Mouse (Mus musculus): ENCODE results near the gene Amn1. TPM values are rescaled to one million over a fixed set of nuclear protein-coding genes. Genes with fewer than 3 reads are reported as not detected.
"Not testable (repeated sequence)": the region's sequence is repeated elsewhere in the genome, so short reads cannot be mapped to it uniquely, and the experiment has no call there.

Gene Amn1
- polyA plus RNA-seq, 1 experiment from 2014 or later, result 126 TPM

- no peak overlapping the region for H3K27ac ChIP-seq
- H3K36me3 ChIP-seq, result peaks cover 41% of the 10 kb centered on the region
- H3K4me1 ChIP-seq (replicated peaks), result peaks cover 24% of the 10 kb centered on the region
- no peak overlapping the region for H3K4me3 ChIP-seq (replicated peaks)
- no peak overlapping the region for H3K4me2 ChIP-seq (replicated peaks)
- H3K9me3 ChIP-seq, result peaks cover under 1% of the 10 kb centered on the region; the same call in 1 of the 2 replicates
- H3K27me3 ChIP-seq, result no peaks in the 10 kb centered on the region
- no peak for ATAC-seq
- 94% methylated on average over 1 of the region's 1 CpGs for WGBS
- no peak overlapping the region for H3K9ac ChIP-seq (replicated peaks)
Measured at GRCm38 (mm10) chr6:149184007-149184406, 4.5 kb downstream of the Amn1 start.

DNA sequence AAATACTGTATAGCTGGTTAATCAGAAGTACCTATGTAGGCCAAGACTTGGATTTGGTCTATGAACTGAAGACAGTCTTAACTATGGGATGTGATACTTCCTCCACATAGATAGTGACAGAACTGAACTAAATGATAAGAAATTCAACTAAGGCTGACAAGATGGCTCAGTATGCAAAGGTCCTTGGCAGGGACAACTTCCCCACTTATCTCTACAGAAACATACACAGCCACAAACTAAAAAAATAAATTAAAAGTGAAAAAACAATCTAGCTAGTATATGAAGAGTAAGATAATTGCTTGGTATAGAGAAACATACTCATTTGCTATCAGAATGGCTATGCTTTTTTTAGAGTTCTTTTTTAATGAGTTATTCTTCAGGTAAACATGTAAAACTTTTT lies 9.4 kb downstream of the Amn1 start:
- Histone ChIP-seq H3K4me1 (replicated peaks) (no peaks in the 10 kb centered on the region), H3K36me3 (peaks cover 89% of the 10 kb centered on the region), H3K4me3 (replicated peaks) (no peak overlapping the region), H3K4me2 (replicated peaks) (no peak overlapping the region), H3K27me3 (no peaks in the 10 kb centered on the region), H3K9me3 (peaks cover 8% of the 10 kb centered on the region), H3K9ac (replicated peaks) (no peak overlapping the region), H3K27ac (no peak overlapping the region)
- ATAC-seq, result no peak

DNA sequence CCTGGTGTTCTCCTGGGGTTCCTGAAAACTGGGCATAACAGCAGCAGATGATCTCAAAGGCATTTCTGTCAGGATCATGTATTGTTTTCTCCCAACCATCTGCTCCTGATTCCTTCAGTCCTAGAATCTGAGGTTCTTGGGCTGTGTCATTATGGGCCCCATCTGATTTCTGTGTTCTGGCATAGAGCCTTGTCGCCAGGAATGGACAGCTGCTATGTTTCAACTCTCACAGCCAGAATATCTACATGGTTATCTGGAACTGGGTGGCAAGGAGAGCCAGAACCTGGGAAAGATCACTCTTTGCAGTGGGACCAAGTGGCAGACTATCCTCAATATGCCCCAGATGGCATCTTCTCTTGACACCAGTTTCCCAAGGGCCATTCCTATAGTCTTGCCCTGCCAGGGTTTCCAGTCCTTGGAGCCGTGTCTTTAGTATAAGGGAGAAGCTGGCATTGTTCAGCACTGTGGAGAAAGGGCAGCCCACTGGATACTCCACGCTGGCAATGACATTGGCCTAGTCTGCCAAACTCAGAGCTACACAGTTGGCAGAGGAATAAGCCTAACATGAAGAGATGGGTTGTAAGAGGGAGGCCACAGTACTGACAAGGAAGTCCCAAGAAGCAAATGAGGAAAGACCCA lies 13.5 kb downstream of the Amn1 start:
- no peak overlapping the region for H3K4me2 ChIP-seq (replicated peaks)
- peaks cover 8% of the 10 kb centered on the region for H3K9me3 ChIP-seq
- H3K27me3 ChIP-seq, result no peaks in the 10 kb centered on the region
- H3K27ac ChIP-seq, result no peak overlapping the region
- H3K4me1 ChIP-seq (replicated peaks), result no peaks in the 10 kb centered on the region
- H3K36me3 ChIP-seq, result peaks cover 68% of the 10 kb centered on the region
- H3K9ac ChIP-seq (replicated peaks), result no peak overlapping the region
- 94% methylated on average over 3 of the region's 3 CpGs for WGBS
- no peak overlapping the region for H3K4me3 ChIP-seq (replicated peaks)
- ATAC-seq, result no peak

DNA sequence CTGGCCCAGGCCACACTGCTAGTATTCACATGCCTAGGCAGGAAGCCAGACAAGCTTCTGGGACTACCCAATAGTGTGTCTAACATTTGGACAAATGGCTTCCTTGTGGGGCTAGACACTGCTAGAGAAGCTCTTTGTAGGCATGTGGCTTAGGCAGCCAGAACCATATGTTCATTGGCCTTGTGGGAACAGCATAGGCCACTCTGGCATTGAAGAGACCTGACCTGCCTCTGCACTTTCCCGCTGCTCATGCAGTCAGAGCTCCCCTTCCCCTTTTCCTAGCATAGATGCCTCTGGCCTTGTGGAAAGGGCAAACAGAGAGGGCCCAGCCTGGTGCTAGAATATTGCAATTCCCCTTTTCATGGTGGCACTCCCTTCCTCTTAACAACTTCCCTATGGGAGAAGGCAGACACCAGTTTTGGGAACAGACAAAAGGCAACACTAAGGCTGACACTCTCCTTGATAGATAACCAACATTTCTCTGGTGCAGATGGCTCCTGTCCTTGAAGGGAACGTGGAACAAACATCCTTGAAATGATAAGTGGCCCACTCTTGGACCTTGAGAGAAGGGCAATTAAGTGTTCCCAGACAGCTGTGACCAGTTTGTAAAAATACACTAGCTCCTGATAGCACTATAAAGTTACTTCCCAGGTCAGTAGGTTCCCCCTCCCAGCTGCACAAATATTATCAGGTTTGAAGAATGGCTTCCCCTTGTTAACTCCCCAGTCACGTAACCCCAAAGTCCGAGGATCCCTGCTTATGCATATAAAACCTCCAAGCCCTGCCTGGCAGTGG lies 14.5 kb downstream of the Amn1 start:
- Histone ChIP-seq H3K4me3 (replicated peaks) (no peak overlapping the region), H3K27ac (no peak overlapping the region), H3K9me3 (peaks cover 8% of the 10 kb centered on the region), H3K4me1 (replicated peaks) (no peaks in the 10 kb centered on the region), H3K27me3 (no peaks in the 10 kb centered on the region), H3K9ac (replicated peaks) (no peak overlapping the region), H3K36me3 (peaks cover 65% of the 10 kb centered on the region), H3K4me2 (replicated peaks) (no peak overlapping the region)
- no peak for ATAC-seq
- 83% methylated on average over 4 of the region's 4 CpGs for WGBS

DNA sequence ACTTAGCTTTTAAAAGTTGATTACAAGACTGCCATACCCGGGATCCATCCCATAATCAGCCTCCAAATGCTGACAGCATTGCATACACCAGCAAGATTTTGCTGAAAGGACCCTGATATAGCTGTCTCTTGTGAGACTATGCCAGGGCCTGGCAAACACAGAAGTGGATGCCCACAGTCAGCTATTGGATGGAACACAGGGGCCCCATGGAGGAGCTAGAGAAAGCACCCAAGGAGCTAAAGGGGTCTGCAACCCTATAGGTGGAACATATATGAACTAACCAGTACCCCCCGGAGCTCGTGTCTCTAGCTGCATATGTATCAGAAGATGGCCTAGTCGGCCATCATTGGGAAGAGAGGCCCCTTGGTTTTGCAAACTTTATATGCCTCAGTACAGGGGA lies 18.5 kb downstream of the Amn1 start:
- not testable (repeated sequence) for H3K4me1 ChIP-seq (replicated peaks); H3K9me3 ChIP-seq; H3K27ac ChIP-seq; H3K9ac ChIP-seq (replicated peaks); H3K27me3 ChIP-seq; H3K4me3 ChIP-seq (replicated peaks); ATAC-seq; H3K4me2 ChIP-seq (replicated peaks)
- WGBS, result 94% methylated on average over 4 of the region's 4 CpGs
- H3K36me3 ChIP-seq, result peaks cover 55% of the 10 kb centered on the region

GRCm38 (mm10) chr6:149168436-149168835 lies 20.1 kb downstream of the Amn1 start:
- Histone ChIP-seq H3K27ac (no peak overlapping the region), H3K4me3 (replicated peaks) (no peak overlapping the region), H3K9me3 (no peaks in the 10 kb centered on the region), H3K4me2 (replicated peaks) (no peak overlapping the region), H3K9ac (replicated peaks) (no peak overlapping the region), H3K27me3 (no peaks in the 10 kb centered on the region), H3K4me1 (replicated peaks) (no peaks in the 10 kb centered on the region), H3K36me3 (peaks cover 45% of the 10 kb centered on the region)
- WGBS, result 96% methylated on average over 2 of the region's 2 CpGs
- no peak for ATAC-seq

DNA sequence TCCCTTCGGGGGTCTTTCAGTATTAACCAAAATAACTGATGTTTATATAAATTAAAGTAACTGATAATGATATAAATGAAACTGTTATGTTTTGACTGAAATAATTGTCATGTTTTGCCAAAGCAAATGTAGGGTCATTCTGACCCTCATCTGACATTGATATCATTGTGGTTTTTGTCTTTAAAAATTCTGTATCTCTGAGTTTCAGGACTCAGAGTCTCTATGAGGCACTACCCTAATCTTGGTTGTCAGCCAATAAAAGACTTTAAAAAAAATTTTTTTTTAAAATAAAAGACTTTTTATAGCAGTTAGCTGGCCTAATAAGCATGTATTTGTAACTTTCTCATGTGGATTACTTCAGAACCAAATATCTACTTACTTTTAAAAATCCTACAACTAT lies 20.8 kb downstream of the Amn1 start:
- no peaks in the 10 kb centered on the region for H3K27me3 ChIP-seq
- H3K4me3 ChIP-seq (replicated peaks), result no peak overlapping the region
- ATAC-seq, result no peak
- H3K36me3 ChIP-seq, result peaks cover 49% of the 10 kb centered on the region
- no peaks in the 10 kb centered on the region for H3K4me1 ChIP-seq (replicated peaks)
- 100% methylated on average over 1 of the region's 1 CpGs for WGBS
- H3K9ac ChIP-seq (replicated peaks), result no peak overlapping the region
- no peak overlapping the region for H3K4me2 ChIP-seq (replicated peaks)
- no peak overlapping the region for H3K27ac ChIP-seq
- H3K9me3 ChIP-seq, result no peaks in the 10 kb centered on the region

DNA sequence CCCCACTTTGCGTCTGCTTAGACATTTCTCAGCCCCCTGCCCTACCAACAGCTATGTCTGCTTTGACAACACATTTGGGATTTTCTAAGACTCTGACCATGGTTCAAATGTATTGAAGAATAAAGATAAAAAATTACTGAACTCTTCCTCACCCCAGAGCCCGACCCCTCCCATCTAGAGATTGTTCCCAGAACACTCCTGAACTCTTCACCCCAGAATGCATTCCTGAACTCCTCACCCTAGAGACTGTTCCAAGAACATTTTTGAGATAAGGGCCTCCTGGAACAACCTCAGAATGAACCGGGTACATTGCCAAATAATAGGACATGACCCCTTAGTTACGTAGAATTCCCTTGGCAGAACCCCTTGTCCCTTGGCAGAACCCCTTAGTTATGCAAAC lies 21.5 kb downstream of the Amn1 start:
- 91% methylated on average over 3 of the region's 4 CpGs for WGBS
- not testable (repeated sequence) for H3K9ac ChIP-seq (replicated peaks); H3K27me3 ChIP-seq; H3K4me2 ChIP-seq (replicated peaks); H3K4me3 ChIP-seq (replicated peaks); H3K4me1 ChIP-seq (replicated peaks); H3K9me3 ChIP-seq; ATAC-seq; H3K27ac ChIP-seq
- H3K36me3 ChIP-seq, result peaks cover 55% of the 10 kb centered on the region

- H3K27ac ChIP-seq, result peak overlapping the region; percentile 40
- no peak overlapping the region for H3K9ac ChIP-seq (replicated peaks)
- H3K27me3 ChIP-seq, result no peaks in the 10 kb centered on the region
- no peaks in the 10 kb centered on the region for H3K9me3 ChIP-seq
- H3K36me3 ChIP-seq, result peaks cover 49% of the 10 kb centered on the region
- H3K4me2 ChIP-seq (replicated peaks), result no peak overlapping the region
- WGBS, result 81% methylated on average over 3 of the region's 3 CpGs
- no peak overlapping the region for H3K4me3 ChIP-seq (replicated peaks)
- no peak for ATAC-seq
- H3K4me1 ChIP-seq (replicated peaks), result peaks cover 14% of the 10 kb centered on the region
Measured at GRCm38 (mm10) chr6:149155031-149155841, 33.3 kb downstream of the Amn1 start.

DNA sequence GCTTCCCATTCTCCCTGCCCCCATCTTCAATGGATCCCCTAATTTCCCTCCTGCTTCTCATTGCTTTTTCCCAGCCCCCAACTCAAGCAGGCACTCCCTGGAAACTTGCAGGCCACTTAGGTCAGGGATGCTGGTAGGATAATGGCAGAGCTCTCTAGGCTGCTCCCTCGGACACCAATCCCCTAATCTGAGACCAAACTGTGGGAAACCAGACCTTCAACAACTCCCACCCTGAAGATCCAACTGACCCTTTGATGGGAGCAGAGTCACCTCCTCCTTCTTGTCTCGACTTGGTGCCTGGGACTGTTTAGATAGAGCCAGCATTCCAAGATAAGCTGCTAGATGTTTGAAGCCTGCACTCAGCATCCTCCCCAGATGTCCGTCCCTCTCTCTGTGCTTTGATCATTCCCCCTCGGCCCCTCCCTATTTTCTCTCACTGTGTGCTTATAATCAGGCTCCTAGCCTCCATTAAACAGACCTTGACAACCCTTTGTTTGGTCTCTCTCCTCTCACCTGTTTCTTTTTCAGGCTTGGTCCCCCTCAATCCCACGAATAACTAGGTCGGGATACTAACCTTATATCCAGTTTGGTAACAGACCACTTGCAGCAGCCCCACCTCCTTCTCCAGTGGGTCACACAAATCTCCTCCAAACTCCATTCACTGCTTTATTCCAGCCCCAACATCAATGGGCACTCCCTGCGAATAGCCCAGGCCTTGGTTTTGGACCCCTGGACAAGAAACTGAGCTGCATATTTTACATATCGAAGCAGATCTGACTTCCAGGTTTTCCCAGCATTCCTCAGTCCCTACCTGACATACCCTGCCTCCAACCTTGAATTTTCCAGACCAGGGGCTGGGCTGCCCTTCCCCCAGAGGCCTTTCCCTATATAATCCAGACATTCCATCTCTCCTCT lies 34.1 kb downstream of the Amn1 start:
- Histone ChIP-seq H3K9me3 (no peaks in the 10 kb centered on the region), H3K4me2 (replicated peaks) (no peak overlapping the region), H3K9ac (replicated peaks) (no peak overlapping the region), H3K4me3 (replicated peaks) (no peak overlapping the region), H3K27ac (peak overlapping the region; percentile 40), H3K27me3 (no peaks in the 10 kb centered on the region), H3K4me1 (replicated peaks) (peaks cover 14% of the 10 kb centered on the region), H3K36me3 (peaks cover 44% of the 10 kb centered on the region)
- 15% methylated on average over 8 of the region's 8 CpGs for WGBS
- ATAC-seq, result peak; percentile 58

- 47% methylated on average over 6 of the region's 6 CpGs for WGBS
Measured at GRCm38 (mm10) chr6:149153473-149154115, 34.9 kb downstream of the Amn1 start.

More at GRCm38 (mm10) chr6:149153473-149154115, 34.9 kb downstream of the Amn1 start:
- Histone ChIP-seq H3K4me3 (replicated peaks) (no peak overlapping the region), H3K36me3 (peaks cover 37% of the 10 kb centered on the region), H3K27me3 (no peaks in the 10 kb centered on the region), H3K9ac (replicated peaks) (no peak overlapping the region), H3K4me1 (replicated peaks) (peaks cover 14% of the 10 kb centered on the region), H3K27ac (peak overlapping the region; percentile 40; the same call in 1 of the 2 replicates), H3K9me3 (no peaks in the 10 kb centered on the region), H3K4me2 (replicated peaks) (no peak overlapping the region)
- ATAC-seq, result no peak

All from midbrain, embryonic 13.5 days (tissue).